Mouse (Mus musculus) liver, postnatal 0 days (tissue): ENCODE results near the gene Sh3d19. TPM values are rescaled to one million over a fixed set of nuclear protein-coding genes. Genes with fewer than 3 reads are reported as not detected.

Source experiments
- ATAC-seq: fragments of 200-750 bp; cut with Nextera tagmentation; 2 replicates; pipeline ENCODE4 v1.8.0; 2017; ENCODE audit warnings: mild to moderate bottlenecking, moderate library complexity
- DNase-seq: peaks from one replicate; pipeline ENCODE4 v3.0.0-alpha.2; 2016
- H3K27ac ChIP-seq: fragments of 300-500 bp; sonication (generic); 2 replicates; pipeline ENCODE4 v1.5.1; 2014; ENCODE audit warnings: antibody characterized with exemption, moderate library complexity, mild to moderate bottlenecking, low read depth
- H3K27me3 ChIP-seq: fragments of 300-500 bp; sonication (generic); 2 replicates; pipeline ENCODE4 v1.6.1; 2014; ENCODE audit warnings: low read length, control low read depth, mixed read lengths; ENCODE audit not compliant: insufficient read depth
- H3K36me3 ChIP-seq: fragments of 300-500 bp; sonication (generic); replicated peaks from 2 replicates; pipeline ENCODE4 v1.6.1; 2014; ENCODE audit warnings: mild to moderate bottlenecking, control low read depth, low read length, moderate library complexity, mixed read lengths; ENCODE audit not compliant: insufficient read depth
- H3K4me1 ChIP-seq: fragments of 300-500 bp; sonication (generic); 2 replicates; pipeline ENCODE4 v1.6.1; 2014; ENCODE audit warnings: antibody characterized with exemption, mild to moderate bottlenecking, control low read depth; ENCODE audit not compliant: insufficient read depth
- H3K4me2 ChIP-seq: fragments of 300-500 bp; sonication (generic); 2 replicates; pipeline ENCODE4 v1.6.1; 2014; ENCODE audit warnings: low read depth, mild to moderate bottlenecking, low read length, moderate library complexity, mixed read lengths
- H3K4me3 ChIP-seq: fragments of 300-500 bp; sonication (generic); 2 replicates; pipeline ENCODE4 v1.5.1; 2014; ENCODE audit warnings: low read depth, low read length
- H3K9ac ChIP-seq: fragments of 300-500 bp; sonication (generic); replicated peaks from 2 replicates; pipeline ENCODE4 v1.6.1; 2014; ENCODE audit warnings: mild to moderate bottlenecking, moderate library complexity
- H3K9me3 ChIP-seq: fragments of 300-500 bp; sonication (generic); 2 replicates; pipeline ENCODE4 v1.6.1; 2016; ENCODE audit warnings: mild to moderate bottlenecking, control low read depth, low read length, mixed read lengths
- CTCF ChIP-seq: sonication (generic); IDR thresholded peaks from 2 replicates; pipeline ENCODE4 v1.5.1; 2016; ENCODE audit warnings: antibody characterized with exemption, low read depth
- EP300 ChIP-seq: IDR thresholded peaks from 2 replicates; pipeline ENCODE4 v1.6.1; 2016; ENCODE audit warnings: antibody characterized with exemption, low read depth, mild to moderate bottlenecking
- WGBS: fragments of 180-500 bp; shearing (Covaris S2); extraction: QIAGEN DNeasy Blood & Tissue Kit; methylation state at CpG from one replicate; pipeline ENCODE4 v1.1.7; 2014; ENCODE audit not compliant: insufficient replicate concordance; 5-methylcytosine and 5-hydroxymethylcytosine counted together
- polyA plus RNA-seq: library from polyadenylated mRNA; unstranded; fragments of >200 nt; fragmentation: Nextera tagmentation; extraction: Ambion mirVana; gene quantifications from 2 replicates; pipeline ENCODE4 v1.2.1, GENCODE M21; 2015

Gene Sh3d19
- polyA plus RNA-seq, 1 experiment from 2014 or later, result 11.4 TPM

- ATAC-seq (no peak), DNase-seq (no peak)
- H3K9ac ChIP-seq, result no peak overlapping the region
- H3K27me3 ChIP-seq, result no peaks in the 10 kb centered on the region
- no peak overlapping the region for H3K4me2 ChIP-seq
- H3K27ac ChIP-seq, result no peak overlapping the region
- no peak for TF ChIP-seq CTCF
- H3K4me3 ChIP-seq, result no peak overlapping the region
- peaks cover 23% of the 10 kb centered on the region for H3K4me1 ChIP-seq
- peaks cover 54% of the 10 kb centered on the region for H3K36me3 ChIP-seq
- H3K9me3 ChIP-seq, result no peaks in the 10 kb centered on the region
- WGBS, result 85% methylated on average over 6 of the region's 6 CpGs
These were observed 166.1 kb downstream of the Sh3d19 start for GRCm38 (mm10) chr3:86136936-86137574.

GRCm38 (mm10) chr3:86139660-86140059, 168.8 kb downstream of the Sh3d19 start:
- H3K9ac ChIP-seq, result peak overlapping the region; percentile 49; the same call in 1 of the 2 replicates

GRCm38 (mm10) chr3:86141366-86141765, 170.5 kb downstream of the Sh3d19 start:
- ATAC-seq, result no peak
- DNase-seq, result peak; percentile 29
- no peaks in the 10 kb centered on the region for H3K9me3 ChIP-seq
- peak overlapping the region; percentile 81 for H3K4me2 ChIP-seq
- peak overlapping the region; percentile 90 for H3K27ac ChIP-seq
- 3% methylated on average over 7 of the region's 7 CpGs for WGBS
- peaks cover 41% of the 10 kb centered on the region for H3K36me3 ChIP-seq
- TF ChIP-seq CTCF, result no peak
- no peak for TF ChIP-seq EP300
- H3K4me1 ChIP-seq, result peaks cover 17% of the 10 kb centered on the region
- H3K27me3 ChIP-seq, result no peaks in the 10 kb centered on the region
- H3K4me3 ChIP-seq, result peak overlapping the region; percentile 90
- H3K9ac ChIP-seq, result peak overlapping the region; percentile 94

More at GRCm38 (mm10) chr3:86139660-86140059, 168.8 kb downstream of the Sh3d19 start:
- Histone ChIP-seq H3K36me3 (peaks cover 54% of the 10 kb centered on the region), H3K4me3 (no peak overlapping the region), H3K27me3 (no peaks in the 10 kb centered on the region), H3K27ac (no peak overlapping the region), H3K4me1 (peaks cover 26% of the 10 kb centered on the region), H3K4me2 (no peak overlapping the region), H3K9me3 (no peaks in the 10 kb centered on the region)
- 86% methylated on average over 4 of the region's 4 CpGs for WGBS
- TF ChIP-seq EP300 (no peak), CTCF (no peak)
- ATAC-seq (no peak), DNase-seq (no peak)

- WGBS, result under 1% methylated on average over 18 of the region's 18 CpGs
- ATAC-seq (peak; percentile 4; the same call in 1 of the 2 replicates), DNase-seq (no peak)
- Histone ChIP-seq H3K9ac (peak overlapping the region; percentile 94), H3K9me3 (no peaks in the 10 kb centered on the region), H3K4me3 (peak overlapping the region; percentile 90), H3K27me3 (no peaks in the 10 kb centered on the region), H3K4me2 (peak overlapping the region; percentile 81), H3K36me3 (peaks cover 39% of the 10 kb centered on the region), H3K27ac (peak overlapping the region; percentile 90), H3K4me1 (peaks cover 16% of the 10 kb centered on the region)
- no peak for TF ChIP-seq EP300
- TF ChIP-seq CTCF, result no peak
These were observed 171.0 kb downstream of the Sh3d19 start for GRCm38 (mm10) chr3:86141886-86142262.

- Histone ChIP-seq H3K4me1 (peaks cover 16% of the 10 kb centered on the region), H3K27me3 (no peaks in the 10 kb centered on the region), H3K27ac (peak within 1 kb of the TSS; percentile 90), H3K4me2 (peak within 1 kb of the TSS; percentile 81), H3K4me3 (peak within 1 kb of the TSS; percentile 90), H3K9me3 (no peaks in the 10 kb centered on the region), H3K36me3 (peaks cover 36% of the 10 kb centered on the region), H3K9ac (peak within 1 kb of the TSS; percentile 94)
- TF ChIP-seq CTCF (peak; percentile 100), EP300 (peak; percentile 92)
- ATAC-seq, result peak; percentile 99
- under 1% methylated on average over 74 of the region's 77 CpGs for WGBS
- peak; percentile 98 for DNase-seq
These were observed 171.5 kb downstream of the Sh3d19 start, which contains the start of gene Rps3a1 for GRCm38 (mm10) chr3:86142263-86142933. TSS of gene Rps3a1 (minus strand) at chr3:86142702.

- Histone ChIP-seq H3K9ac (peak overlapping the region; percentile 10; the same call in 1 of the 2 replicates), H3K4me2 (peak overlapping the region; percentile 38), H3K36me3 (peaks cover 31% of the 10 kb centered on the region), H3K27ac (peak overlapping the region; percentile 31; the same call in 1 of the 2 replicates), H3K27me3 (no peaks in the 10 kb centered on the region), H3K4me3 (0 out of 2 replicates have a peak overlapping the region, but pooled peaks have one; percentile 90), H3K9me3 (no peaks in the 10 kb centered on the region), H3K4me1 (peaks cover 16% of the 10 kb centered on the region)
- DNase-seq (no peak), ATAC-seq (no peak)
- no peak for TF ChIP-seq EP300
- TF ChIP-seq CTCF, result no peak
- WGBS, result 13% methylated on average over 6 of the region's 6 CpGs
These were observed 172.0 kb downstream of the Sh3d19 start for GRCm38 (mm10) chr3:86142934-86143317.
